Mouse (Mus musculus): ENCODE data around the gene Fkbp1a.

- TF ChIP-seq CTCF (IDR thresholded peaks at IDR 0.05; ENCODE audit: low read depth) (no peak), EP300 (IDR thresholded peaks at IDR 0.05; ENCODE audit: low read depth) (no peak)
Measured at GRCm38 (mm10) chr2:151525520-151525919, 16.8 kb upstream of the Fkbp1a start.

All from liver, postnatal 0 days (tissue).